Mouse (Mus musculus): ENCODE data around the gene Mucl3. TPM values are rescaled to one million over a fixed set of nuclear protein-coding genes. Genes with fewer than 3 reads are reported as not detected.

Mucl3 gene
- total and polyA plus RNA-seq, 3 experiments: 0.04 to 0.11 TPM; not detected in 1

DNA sequence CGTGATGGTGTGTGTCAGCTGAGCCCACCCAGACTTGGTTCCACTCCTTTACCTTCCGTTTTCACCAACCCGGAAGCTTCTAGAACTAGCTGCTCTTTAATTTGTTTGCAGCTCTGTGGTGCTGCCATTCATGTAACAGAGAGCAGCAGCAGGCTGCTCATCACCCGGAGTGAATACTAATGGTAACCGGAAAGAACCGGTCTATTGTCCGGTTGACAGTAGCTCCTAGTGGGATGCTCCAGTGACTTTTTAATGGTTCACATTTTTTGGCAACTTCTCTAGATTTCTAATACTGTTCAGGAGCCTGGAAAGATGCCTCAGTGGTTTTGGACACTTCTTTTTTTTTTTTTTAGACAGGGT is 52.3 kb downstream of the Mucl3 start:
- Histone ChIP-seq H3K4me1 (ENCODE audit: control insufficient read depth in 1 of 2, insufficient read depth in 2 of 2, low read length in 2 of 2) (peaks cover 0 to 10% of the 10 kb centered on the region in 2 experiments; a peak in 1 of 4 replicates), H3K79me2 (ENCODE audit: control insufficient read depth, insufficient read depth, low read length, poor library complexity) (no peaks in the 10 kb centered on the region), H3K9me3 (replicated peaks; ENCODE audit: insufficient read depth, low read length) (no peaks in the 10 kb centered on the region), H3K27ac (ENCODE audit: control insufficient read depth, low read depth, low read length) (no peak overlapping the region), H3K36me3 (ENCODE audit: control insufficient read depth in 1 of 2, insufficient read depth in 2 of 2, low read length in 2 of 2) (0 out of 4 replicates have a peak, but pooled peaks cover 0 to 2% of the 10 kb centered on the region in 2 experiments), H3K4me3 (ENCODE audit: control insufficient read depth in 1 of 2, insufficient read depth in 1 of 2, low read depth in 2 of 2, low read length in 2 of 2) (no peak overlapping the region), H3K9ac (ENCODE audit: control insufficient read depth, low read depth, low read length, poor library complexity, severe bottlenecking) (no peak overlapping the region), H3K27me3 (ENCODE audit: control insufficient read depth in 1 of 2, insufficient read depth in 2 of 2, low read length in 2 of 2) (no peaks in the 10 kb centered on the region; a peak in 2 of 4 replicates)
- DNase-seq (ENCODE audit: low read depth, low spot score): no peak
- TF ChIP-seq UBTF (IDR thresholded peaks at IDR 0.05; ENCODE audit: borderline replicate concordance, insufficient read depth, low read depth, low read length) (no peak), MAX (IDR thresholded peaks at IDR 0.05; ENCODE audit: low read length) (no peak), MYC (IDR thresholded peaks at IDR 0.05; ENCODE audit: low read depth, low read length) (no peak), ZC3H11A (IDR thresholded peaks at IDR 0.05; ENCODE audit: low read depth, low read length) (no peak), POLR2AphosphoS2 (IDR thresholded peaks at IDR 0.05; ENCODE audit: low read length) (no peak), POLR2A (IDR thresholded peaks at IDR 0.05; ENCODE audit: control insufficient read depth in 1 of 2, insufficient read depth in 1 of 2, low read depth in 1 of 2, low read length in 2 of 2, poor library complexity in 1 of 2) (no peak), MYB (IDR thresholded peaks at IDR 0.05; ENCODE audit: low read depth, low read length) (no peak), MAFK (IDR thresholded peaks at IDR 0.05; ENCODE audit: borderline replicate concordance, low read depth, low read length) (no peak), GATA1 (IDR thresholded peaks at IDR 0.05; ENCODE audit: low read depth, low read length) (no peak), ZNF384 (IDR thresholded peaks at IDR 0.05; ENCODE audit: low read depth, low read length) (no peak), USF1 (IDR thresholded peaks at IDR 0.05; ENCODE audit: low read depth, low read length) (no peak), MAZ (IDR thresholded peaks at IDR 0.05; ENCODE audit: low read depth, low read length) (no peak), BHLHE40 (IDR thresholded peaks at IDR 0.05; ENCODE audit: borderline replicate concordance, low read depth, low read length) (no peak), ZMIZ1 (IDR thresholded peaks at IDR 0.05; ENCODE audit: low read depth, low read length) (no peak), TCF12 (IDR thresholded peaks at IDR 0.05; ENCODE audit: low read depth, low read length) (no peak)

DNA sequence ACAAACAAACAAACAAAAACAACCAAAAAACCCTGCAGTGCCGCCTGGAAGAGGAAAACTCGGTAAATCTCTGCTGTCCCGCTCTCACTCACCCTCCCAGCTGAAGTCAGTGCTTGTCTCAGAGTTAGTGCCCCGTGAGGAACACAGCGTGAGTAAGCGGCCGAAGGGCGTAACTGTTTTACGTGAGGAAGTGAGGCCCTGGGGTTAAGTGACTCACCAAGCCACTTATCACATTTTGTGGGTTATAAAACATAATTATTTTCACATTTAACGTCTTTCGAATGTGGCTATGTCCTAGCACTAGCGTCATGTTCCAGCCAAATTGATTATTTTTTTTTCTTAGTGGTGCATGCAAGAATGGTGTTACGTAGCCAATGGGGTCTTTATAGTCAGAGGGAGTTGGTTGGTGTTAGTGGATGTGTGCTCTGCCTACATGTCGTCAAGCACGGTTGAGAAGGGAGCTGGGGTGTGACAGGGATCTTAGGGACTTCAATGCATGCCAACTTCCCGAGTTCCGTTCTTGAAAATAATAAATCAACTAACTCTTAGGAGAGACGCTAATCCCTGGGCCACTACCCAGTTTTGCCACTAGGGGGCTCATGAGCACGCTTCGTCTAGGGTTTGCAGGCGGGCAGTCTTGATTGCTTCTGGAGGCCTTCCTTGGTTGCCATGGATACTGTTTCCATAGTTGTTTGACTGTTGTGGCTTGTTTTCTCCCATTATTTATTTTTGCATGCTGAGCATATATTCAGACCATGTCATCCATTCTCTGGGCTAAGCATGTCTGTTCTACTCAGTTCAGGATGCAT is 52.9 kb downstream of the Mucl3 start:
- no peaks in the 10 kb centered on the region for H3K9me3 ChIP-seq (replicated peaks; ENCODE audit: insufficient read depth, low read length)
- H3K36me3 ChIP-seq (ENCODE audit: control insufficient read depth in 1 of 2, insufficient read depth in 2 of 2, low read length in 2 of 2): 0 out of 4 replicates have a peak, but pooled peaks cover 0 to 2% of the 10 kb centered on the region in 2 experiments
- peak; percentile 89 for DNase-seq (ENCODE audit: low read depth, low spot score)
- peak overlapping the region; percentile 50 for H3K9ac ChIP-seq (ENCODE audit: control insufficient read depth, low read depth, low read length, poor library complexity, severe bottlenecking)
- peaks cover 0 to 10% of the 10 kb centered on the region in 2 experiments; a peak in 1 of 4 replicates for H3K4me1 ChIP-seq (ENCODE audit: control insufficient read depth in 1 of 2, insufficient read depth in 2 of 2, low read length in 2 of 2)
- no peaks in the 10 kb centered on the region for H3K79me2 ChIP-seq (ENCODE audit: control insufficient read depth, insufficient read depth, low read length, poor library complexity)
- H3K27ac ChIP-seq (ENCODE audit: control insufficient read depth, low read depth, low read length): peak overlapping the region; percentile 56
- no peaks in the 10 kb centered on the region; a peak in 2 of 4 replicates for H3K27me3 ChIP-seq (ENCODE audit: control insufficient read depth in 1 of 2, insufficient read depth in 2 of 2, low read length in 2 of 2)
- peak overlapping the region; percentile 47 to 66 for H3K4me3 ChIP-seq (ENCODE audit: control insufficient read depth in 1 of 2, insufficient read depth in 1 of 2, low read depth in 2 of 2, low read length in 2 of 2)
- no peak for TF ChIP-seq ZKSCAN1 (IDR thresholded peaks at IDR 0.05; ENCODE audit: low read depth, low read length)
- TF ChIP-seq MAFK (IDR thresholded peaks at IDR 0.05; ENCODE audit: borderline replicate concordance, low read depth, low read length): no peak
- peak; percentile 59 for TF ChIP-seq SMC3 (IDR thresholded peaks at IDR 0.05; ENCODE audit: low read depth, low read length)
- peak; percentile 43 for TF ChIP-seq GATA1 (IDR thresholded peaks at IDR 0.05; ENCODE audit: low read depth, low read length)
- 0 out of 2 replicates have a peak, but pooled peaks have one; percentile 43 for TF ChIP-seq MXI1 (IDR thresholded peaks at IDR 0.05; ENCODE audit: low read depth, low read length)
- no peak for TF ChIP-seq TBP (IDR thresholded peaks at IDR 0.05; ENCODE audit: low read depth, low read length)
- TF ChIP-seq USF2 (IDR thresholded peaks at IDR 0.05; ENCODE audit: borderline replicate concordance in 1 of 2, insufficient read depth in 1 of 2, low read depth in 1 of 2, low read length in 2 of 2): no peak
- peak; percentile 74 for TF ChIP-seq JUND (IDR thresholded peaks at IDR 0.05; ENCODE audit: low read depth, low read length)
- no peak for TF ChIP-seq HCFC1 (IDR thresholded peaks at IDR 0.05; ENCODE audit: low read depth, low read length)
- peak; percentile 29; the same call in 1 of the 2 replicates for TF ChIP-seq SIN3A (IDR thresholded peaks at IDR 0.05; ENCODE audit: low read length)
- peak; percentile 63; a peak in 3 of 4 replicates for TF ChIP-seq EP300 (IDR thresholded peaks at IDR 0.05; ENCODE audit: low read depth in 1 of 2, low read length in 2 of 2)
- TF ChIP-seq RAD21 (IDR thresholded peaks at IDR 0.05; ENCODE audit: low read depth, low read length): peak; percentile 40
- TF ChIP-seq KAT2A (conservative IDR thresholded peaks at IDR 0.05; ENCODE audit: low read depth, low read length): no peak
- TF ChIP-seq POLR2A (IDR thresholded peaks at IDR 0.05; ENCODE audit: control insufficient read depth in 1 of 2, insufficient read depth in 1 of 2, low read depth in 1 of 2, low read length in 2 of 2, poor library complexity in 1 of 2): no peak
- peak; percentile 81 for TF ChIP-seq RCOR1 (IDR thresholded peaks at IDR 0.05; ENCODE audit: low read depth, low read length)
- TF ChIP-seq BHLHE40 (IDR thresholded peaks at IDR 0.05; ENCODE audit: borderline replicate concordance, low read depth, low read length): peak; percentile 17; the same call in 1 of the 2 replicates
- peak; percentile 80 to 97 (median 81) for TF ChIP-seq CTCF (IDR thresholded peaks at IDR 0.05 in 2 of 3, conservative IDR thresholded peaks at IDR 0.05 in 1 of 3; ENCODE audit: control insufficient read depth in 1 of 3, insufficient read depth in 1 of 3, low read depth in 2 of 3, low read length in 3 of 3, poor library complexity in 1 of 3, severe bottlenecking in 1 of 3)
- TF ChIP-seq ETS1 (IDR thresholded peaks at IDR 0.05; ENCODE audit: low read depth, low read length): peak; percentile 63; the same call in 1 of the 2 replicates
- TF ChIP-seq MYC (IDR thresholded peaks at IDR 0.05; ENCODE audit: low read depth, low read length): peak; percentile 47; the same call in 1 of the 2 replicates

All from MEL (cell line).